Mouse (Mus musculus) adrenal gland, adult 8-10 months (tissue): ENCODE measurements around the gene Ascc1. TPM values are rescaled to one million over a fixed set of nuclear protein-coding genes. Genes with fewer than 3 reads are reported as not detected.

ENCODE experiments used
- DNase-seq: peaks from one replicate; pipeline ENCODE4 v3.0.0; 2022
- total RNA-seq, 4 experiments: library from RNA; stranded (reverse); gene quantifications; 2 replicates each; pipeline ENCODE4 v1.2.4; 2022

Gene Ascc1
- 10 to 100 TPM; 32.6 to 37.8 (median 35.5) TPM for total RNA-seq

DNA sequence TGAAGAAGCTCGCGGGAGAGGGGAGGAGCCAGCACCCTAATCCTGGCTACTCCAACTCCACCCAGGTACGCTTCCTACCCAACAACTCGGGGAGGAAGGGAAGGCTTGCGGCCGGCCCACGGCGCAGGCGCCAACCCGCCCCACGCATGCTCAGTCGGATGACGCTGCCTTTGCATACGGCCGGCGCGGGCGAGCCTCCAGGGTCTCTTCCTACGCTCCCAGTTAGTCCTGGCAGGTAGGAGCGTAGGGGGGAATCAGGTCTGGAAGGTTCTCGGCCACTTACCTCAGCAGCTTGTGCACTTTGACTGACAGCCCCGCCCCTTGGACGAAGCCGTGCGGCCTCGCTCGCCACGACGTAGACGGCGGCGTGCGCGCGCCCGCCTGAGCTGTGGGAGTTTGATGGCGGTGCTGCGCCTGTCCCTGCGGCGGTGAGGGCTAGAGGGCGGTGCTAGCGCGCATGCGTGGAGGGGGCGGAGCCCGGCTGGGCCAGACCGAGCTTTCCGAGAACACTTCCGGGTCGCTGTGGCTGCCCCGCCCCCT, at the start of gene Ascc1, which contains the start of gene Anapc16:
TSS of gene Ascc1 (plus strand) at position 133 of the 540 bp plus-strand sequence.
TSS of gene Anapc16 (minus strand) at position 463 of the 540 bp plus-strand sequence.
- peak; percentile 93 for DNase-seq

DNA sequence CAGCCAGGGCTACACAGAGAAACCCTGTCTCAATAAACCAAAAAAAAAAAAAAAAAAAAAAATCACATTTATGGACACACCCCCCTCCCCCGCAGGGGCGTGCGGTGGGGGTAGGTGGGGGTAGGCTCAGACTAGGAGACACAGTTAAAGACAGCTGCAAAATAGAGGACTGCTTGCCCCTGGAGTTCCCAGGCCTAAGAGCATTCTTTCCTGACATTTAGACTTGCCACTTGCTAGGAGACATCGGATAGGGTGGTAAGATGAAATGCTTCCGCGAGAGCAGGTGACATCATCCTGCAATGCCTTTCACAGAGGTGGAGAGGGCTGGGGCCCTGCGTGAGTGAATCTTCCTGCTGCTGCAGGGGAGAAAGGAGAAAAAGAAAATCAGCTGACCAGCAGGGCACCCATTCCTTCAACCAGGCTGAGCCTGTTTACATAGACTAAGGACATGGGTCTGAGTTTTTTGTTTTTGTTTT, 49.0 kb upstream of the Ascc1 start:
- no peak for DNase-seq

DNA sequence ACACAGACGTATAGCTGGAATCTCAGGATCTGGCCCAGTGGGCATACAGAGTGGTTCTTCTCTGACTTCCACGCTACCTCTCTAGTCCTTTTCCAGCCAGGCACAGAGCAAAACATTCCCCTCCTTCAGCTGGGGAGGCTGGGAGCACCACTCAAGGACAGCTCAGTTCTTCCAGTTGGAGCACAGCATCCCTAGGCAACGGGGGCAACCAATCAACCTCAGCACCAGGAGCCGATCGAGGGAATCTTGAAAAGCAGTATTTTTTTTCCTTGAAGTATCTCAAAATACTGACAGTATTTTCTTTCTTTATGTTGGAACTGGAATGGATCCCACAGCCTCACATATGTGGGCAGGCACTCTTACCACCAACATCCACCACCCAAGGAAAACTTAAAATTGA, 45.9 kb upstream of the Ascc1 start:
- DNase-seq: no peak

DNA sequence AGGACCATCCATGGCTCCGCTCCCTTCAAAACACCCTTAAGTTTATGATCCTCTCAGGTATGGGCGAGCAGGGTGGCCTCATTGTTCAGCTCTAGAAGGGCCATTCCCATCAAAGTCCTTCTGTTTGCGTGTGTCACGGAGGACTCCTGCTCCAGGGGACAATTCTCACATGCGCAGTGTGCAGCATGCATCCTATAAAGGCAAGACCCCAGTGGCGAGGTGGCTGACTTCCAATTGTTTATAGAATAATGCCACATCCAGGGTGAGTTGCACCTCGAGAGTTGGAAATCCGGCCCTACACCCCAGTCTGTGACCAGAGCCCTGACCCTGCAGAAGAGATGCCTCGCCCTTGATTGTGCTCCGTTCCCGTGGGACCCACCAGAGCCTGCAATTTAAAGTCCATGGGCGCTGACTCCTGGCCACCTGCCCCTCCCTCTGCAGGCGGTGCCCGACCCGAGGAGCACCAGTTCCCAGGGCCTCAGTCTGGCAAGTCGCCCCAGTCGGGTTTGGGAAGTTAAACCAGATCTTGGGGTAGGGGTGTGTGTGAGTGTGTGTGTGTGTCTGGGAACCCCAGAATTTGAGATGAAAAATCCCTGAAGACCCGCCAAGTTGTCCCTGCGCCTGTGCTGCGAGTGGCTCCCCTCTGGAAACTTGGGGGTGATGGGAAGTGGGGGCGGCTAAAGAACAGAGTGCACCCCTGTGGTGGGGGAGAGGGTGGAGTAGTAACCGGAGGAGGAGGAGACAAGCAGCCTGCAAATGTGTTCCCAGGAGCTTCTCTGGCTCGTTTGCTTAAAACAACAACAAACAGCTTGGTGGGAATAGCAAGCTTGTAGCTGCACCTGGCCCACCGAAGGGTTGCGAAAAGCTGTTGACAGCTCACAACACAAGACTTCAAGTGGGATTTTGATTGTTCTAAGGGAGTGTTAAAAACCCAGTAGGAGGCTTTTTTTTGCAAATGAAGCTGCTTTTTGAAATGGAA, 45.1 kb upstream of the Ascc1 start:
- DNase-seq: no peak

DNA sequence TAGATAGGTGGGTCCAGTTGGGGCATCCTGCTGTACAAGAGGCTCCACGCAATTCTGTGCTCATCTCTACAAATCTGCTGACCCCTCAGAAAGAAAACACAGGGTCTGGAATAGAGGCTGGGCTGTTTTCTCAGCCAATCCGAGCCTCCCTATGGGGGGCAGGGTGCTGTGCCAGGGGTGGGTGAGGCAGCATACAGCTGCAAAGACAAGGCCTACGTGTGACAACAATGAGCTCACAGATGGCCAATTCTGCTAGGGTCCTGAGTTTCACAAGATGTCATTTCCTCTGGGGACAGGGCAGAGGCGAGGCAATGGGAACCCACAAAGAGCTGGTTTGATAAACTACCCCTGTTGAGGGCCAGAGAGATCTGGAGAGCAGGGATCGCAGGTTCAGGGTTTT, 44.1 kb upstream of the Ascc1 start:
- DNase-seq: no peak

DNA sequence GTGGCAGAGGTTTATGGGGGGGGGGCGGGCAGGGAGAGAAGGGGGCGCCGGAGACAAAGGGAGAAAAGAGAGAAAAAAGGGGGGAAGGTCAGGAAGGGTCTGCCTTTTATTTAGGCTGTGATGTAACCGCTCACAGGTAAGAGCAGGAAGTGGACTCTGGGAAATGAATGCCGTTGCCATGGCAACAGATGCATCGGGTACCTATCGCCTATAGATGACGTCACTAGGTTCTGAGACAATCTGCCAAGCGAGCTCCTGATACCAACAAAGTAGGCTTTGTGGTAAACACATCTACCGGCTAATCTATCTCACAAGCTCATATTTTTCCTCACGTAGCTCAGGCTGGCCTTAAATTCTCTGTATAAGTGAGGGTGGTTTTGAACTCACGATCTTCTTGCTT, 43.1 kb upstream of the Ascc1 start:
- DNase-seq: no peak

DNA sequence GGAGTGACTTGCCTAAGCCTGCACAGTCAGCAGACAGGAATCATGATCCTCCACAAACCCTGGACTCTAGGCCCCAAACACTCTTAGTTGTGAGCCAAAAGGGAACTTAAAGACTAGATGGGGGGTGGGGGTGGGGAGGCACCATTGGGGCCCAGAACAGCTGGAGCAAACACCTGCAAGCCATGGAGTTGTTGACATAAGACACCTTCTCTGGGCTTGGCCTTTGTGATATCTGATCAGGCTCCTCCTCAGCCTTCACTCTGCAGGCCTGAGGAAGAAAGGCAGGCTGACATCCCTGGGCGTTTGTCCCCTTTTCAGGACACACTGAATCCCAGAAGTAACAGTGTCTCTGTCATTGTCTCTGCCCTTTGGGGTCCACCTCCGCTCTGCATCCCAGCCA, 39.0 kb upstream of the Ascc1 start:
- no peak for DNase-seq

DNA sequence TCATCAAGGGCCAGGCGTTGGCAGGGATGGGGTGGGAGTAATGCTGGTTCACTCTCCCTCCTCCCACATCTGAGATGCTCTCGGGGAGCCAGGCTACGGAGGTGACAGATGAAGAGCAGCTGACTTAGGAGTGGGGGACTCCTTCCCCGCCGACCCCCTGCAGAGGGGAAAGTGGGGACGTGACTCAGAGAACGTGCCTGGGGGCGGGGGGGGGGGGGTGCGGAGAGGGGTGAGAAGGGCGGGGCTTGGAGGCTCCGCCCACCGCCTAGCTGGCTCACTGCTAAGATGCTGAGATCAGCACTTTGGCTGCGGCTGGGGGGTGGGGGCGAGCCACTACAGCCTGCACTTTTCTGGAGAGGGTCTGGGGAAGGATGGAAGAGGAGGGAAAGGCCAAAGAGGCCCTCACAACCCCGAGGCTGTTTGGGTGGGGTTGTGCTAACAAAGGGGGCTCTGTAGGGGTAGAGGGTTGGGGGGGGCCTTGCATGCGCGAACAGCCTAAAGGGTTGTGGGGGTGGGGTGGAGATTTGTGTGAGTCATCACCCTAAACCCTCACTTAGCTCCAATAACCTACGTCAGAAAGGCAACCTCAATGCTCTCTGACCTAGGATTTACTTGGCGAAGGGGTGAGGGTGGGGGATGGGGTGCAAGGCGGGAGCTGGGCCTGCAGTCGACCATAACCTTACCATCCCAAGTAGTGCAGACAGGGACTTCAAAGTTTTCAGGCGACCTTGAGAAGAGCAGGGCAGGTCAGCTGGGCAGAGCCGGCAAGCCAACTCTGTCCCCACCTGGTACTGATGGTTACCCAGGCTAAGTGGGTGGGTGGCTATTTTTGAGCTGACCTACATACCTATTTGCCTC, 37.9 kb upstream of the Ascc1 start:
- DNase-seq: no peak

DNA sequence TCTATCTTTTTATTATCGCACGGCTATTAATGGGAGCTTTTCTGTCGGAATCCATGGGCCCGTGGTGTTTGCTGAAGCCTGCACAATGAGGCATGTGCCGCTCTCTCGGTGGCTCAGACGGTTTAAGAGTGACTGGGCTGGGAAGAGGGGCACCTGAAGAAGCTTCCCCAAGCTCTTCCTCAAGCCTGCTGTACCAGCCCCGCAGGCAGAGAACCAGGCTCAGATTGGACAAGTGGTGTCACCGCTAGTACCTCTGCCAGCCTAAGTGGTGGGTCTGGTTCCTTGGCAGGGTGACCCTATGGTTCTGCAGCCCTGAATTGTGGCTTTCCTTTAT, 37.3 kb upstream of the Ascc1 start:
- DNase-seq: no peak

DNA sequence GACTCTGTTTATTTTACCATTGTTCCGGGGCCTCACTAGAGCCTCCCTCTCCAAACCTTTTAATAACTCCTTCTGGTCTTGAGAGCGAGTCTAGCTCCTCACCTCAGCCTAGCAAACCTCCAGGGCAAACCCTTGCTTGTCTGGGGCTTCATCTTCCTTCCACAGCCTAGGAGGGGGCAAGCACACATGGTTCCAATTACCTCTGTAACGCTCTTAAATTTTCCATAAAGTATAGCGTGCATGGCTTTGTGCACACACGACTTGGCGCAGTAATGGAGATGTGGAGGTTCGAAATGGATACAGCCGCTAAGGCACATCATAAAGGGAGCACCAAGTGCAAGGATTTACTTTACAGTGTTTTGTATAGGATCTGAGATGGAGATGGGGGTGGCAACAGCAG, 36.8 kb upstream of the Ascc1 start:
- DNase-seq: no peak

DNA sequence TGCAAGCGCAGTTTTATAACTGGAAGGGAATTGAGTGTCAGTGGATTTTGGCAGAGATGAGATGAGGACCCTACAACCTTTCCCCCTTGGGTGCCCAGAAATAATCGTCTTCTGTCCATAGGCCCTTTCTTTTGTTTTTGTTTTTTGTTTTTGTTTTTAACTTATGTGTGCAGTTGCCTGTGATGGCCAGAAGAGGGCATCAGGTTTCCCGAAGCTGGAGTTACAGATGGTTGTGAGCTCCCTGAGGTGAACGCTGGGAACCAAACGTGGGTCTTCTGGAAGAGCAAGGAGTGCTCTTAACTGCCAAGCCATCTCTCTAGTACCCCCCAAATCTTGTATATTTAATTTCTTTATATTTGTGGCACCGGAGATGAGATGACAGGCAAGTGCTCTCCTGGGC, 35.9 kb upstream of the Ascc1 start:
- no peak for DNase-seq

DNA sequence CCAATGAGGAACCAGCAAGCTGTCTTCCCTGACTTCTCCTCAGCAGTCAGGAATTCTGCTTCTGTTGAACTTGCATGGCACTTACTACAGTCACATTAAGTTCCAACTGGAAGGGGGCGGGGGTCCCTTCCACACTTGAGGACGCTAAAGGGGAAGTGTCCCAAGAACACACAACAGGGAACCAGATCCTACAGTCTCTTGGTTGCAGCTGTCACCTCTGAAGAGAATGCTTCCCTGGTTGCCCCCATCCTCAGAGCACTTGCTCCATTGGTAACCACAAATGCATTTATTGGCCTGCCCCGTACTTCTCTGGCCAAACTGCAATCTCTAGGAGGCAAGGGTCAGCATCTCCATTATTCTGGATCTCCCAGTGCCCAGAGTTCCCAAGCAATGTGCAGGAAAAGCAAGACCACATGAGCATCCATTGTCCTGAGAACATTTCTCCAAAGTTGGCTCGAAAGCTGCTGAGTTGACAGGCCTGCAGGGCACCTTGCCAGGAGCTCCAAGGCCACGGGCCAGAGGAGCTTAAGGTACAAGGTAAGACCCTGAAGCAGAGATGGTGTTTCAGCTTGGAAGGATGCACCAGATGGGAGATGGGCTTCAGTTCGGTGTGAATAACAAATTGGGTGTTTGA, 35.2 kb upstream of the Ascc1 start:
- DNase-seq: no peak

DNA sequence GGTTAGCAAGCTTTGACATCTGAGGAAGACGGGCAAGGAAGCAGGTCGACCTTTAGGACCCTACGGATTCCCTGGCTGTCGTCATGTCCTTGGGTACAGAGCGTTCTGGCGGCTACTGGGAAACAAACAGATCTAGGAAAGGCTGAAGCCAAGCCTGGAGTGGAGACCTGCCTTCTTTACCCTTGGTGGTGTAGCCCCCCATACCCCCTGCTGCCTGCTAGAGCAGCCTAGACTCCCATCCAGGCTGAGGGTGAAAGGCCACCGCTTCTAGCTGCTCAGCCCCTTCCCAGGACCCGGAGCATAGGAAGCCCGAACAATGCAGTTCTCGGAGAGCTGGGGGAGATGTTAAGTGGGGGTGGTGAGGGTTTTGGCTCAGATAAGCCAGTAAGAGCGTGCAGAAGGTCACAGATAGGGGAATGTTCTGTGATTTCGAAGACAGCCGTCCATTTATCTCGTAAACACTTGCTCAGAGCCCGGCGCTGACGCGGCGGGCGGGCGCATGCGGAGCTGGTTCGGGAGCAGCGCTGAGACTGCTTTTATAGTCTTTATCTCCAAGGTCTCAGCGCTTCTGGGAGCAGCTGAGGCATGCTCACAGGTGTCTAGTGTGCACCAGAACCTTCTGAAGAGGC, 32.7 kb upstream of the Ascc1 start:
- peak; percentile 81 for DNase-seq

DNA sequence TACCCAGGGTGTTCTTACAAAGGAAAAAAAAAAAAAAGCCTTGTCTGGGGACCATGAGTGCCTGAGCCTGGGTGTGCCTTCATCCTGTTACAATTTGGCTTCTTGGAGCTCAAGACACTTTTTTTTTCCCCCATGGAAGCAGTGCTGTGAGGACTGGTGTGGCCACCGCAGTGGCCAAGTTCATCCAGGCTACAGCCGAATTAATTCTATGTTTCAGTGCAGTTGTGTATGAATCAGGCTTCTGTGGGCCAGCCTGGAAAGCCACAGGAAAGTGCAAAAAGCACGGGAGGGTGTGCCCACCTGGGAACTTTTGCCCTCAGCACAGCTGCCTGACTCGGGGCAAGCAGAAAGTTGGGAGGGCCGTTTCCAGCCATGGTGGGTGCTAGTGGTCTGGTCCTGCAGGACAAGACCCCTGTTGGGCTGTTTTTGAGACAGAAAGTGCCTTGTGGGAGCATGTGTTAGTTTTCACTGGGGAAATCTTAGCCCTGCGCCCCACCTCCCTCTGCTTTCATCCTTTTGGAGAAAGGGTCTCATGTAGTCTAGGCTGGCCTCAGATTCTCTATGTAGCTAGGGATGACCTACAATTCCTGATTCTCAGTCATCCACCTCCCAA, 32.0 kb upstream of the Ascc1 start:
- no peak for DNase-seq

DNA sequence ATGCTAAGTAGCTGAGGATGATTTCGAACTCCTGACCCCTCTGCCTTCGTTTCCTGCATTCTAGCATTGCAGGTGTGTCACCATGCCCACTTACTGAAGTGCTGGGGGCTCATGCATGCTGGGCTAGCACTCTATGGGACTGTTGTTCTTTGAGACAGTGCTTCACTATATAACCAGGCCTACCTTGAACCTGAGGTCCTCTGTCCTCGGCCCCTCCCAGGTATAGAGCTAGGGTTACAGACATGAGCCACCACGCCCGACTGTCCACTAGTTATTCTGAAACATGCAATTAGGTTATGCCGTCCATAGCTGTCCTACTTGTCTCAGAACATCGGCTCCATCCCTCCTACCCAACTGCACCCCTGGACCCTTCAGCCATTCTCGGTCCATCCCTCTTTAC, 30.8 kb upstream of the Ascc1 start:
- DNase-seq: no peak

DNA sequence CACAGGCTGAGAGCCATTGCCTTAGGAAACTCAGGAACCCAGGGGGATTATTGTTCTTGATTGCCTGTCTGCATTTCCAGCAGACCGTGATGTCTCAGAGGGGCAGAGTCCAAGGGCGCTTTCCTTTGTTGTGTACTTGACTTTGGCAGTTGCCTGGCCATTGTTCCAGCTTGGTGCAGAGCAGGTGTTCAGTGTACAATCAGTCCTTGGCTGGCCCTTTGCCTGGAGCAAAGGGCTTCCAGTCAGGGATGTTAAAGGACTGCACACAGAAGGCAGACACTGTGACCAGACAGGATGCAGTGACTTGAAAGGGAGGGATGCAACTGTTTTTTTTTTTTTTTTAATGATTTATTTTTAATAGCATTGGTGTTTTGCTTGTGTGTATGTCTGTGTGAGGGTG, 30.1 kb upstream of the Ascc1 start:
- DNase-seq: no peak

DNA sequence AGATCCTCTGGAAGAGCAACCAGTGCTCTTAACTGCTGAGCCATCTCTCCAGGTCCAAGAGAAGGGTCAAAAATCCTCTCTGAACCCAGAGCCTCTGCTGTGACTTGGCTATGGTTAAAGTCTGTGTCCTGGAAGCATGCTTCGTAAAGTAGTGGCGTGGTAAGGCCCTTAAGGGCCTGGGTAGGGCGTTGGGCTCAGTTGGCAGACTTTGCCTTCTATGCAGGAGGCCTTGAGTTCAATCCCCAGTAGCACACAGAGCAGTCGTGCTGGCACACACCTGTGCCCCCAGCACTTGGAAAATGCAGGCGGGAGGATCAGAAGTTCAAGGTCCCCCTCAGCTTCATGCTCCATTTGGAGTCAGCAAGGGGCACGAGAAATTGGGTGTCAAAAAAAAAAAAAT, 29.6 kb upstream of the Ascc1 start:
- DNase-seq: no peak

DNA sequence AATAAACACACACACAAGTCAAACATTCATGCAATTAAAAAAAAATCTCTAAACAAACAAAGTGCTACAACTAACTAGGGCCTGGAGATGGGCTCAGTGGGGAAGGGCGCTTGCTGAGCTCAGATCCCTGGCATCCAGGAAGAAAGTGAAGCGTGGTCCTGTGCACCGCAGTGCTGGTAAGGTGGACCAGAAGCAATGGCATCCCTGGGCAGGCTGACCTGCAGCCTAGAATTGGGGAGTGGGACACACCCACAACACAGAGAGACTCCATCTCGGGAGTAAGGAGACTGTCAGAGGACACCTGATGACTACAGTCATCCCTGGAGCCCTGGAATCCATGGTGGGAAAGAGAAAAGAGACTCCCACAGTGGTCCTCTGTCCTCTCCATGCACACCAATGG, 29.2 kb upstream of the Ascc1 start:
- no peak for DNase-seq

DNA sequence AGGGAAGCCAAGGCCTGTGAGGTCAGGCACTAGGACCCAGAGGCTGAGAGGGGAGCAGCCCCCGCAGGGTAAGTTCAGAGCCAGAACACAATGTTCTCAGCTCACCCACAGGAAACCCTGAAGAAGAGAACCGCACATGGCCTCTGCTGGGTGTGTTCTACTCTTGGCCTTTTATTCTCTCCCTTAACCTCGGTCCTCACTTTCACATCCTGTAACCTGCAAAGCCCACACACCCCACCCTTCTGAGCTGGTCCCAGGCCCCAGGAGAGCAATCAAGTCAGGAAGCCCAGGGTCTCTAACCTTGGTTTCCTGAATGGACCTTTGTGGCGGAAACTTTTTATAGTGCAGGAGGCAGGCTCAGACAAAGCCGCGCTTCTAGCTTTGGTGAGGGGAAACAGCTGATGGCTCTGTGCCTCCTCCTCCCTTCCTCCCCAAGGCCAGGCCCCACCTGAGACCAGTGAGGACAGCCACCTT, 28.4 kb upstream of the Ascc1 start:
- DNase-seq: peak; percentile 69

DNA sequence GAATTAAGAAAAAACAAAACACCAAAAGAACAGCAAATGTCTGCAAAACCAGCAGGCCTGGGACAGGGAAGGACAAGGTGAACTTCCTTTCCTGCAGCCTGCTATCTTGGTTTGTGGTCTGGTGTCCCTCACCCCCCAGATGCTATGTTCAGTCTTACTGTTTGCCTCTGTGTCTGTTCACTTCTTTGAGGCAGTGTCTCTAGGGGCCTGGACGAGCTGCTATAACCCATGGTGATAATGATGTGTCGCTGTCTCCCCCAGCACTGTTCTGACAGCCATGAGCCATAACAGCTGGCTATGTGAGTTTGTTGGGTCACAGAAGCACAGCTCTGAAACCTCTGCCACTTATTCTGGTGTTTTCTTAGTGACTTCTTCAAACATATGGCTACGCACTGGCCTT, 27.8 kb upstream of the Ascc1 start:
- no peak for DNase-seq

DNA sequence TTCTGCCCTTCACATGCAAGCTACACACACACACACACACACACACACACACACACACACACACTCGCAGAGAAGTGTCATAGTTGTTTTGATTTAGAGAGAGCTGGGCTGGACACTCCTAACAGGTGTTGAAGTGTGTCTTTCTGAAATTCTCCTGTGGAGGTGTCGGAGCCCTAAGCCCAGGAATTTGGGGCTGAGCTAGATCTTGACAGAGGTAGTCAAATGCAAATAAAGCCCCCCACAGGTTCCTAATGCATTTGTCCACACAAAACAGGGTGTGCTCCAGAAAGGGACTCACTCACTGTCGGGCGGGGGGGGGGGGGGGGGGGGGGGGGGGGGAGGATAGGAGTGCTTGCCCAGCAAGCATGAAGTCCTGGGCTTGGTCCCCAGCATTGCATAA, 25.5 kb upstream of the Ascc1 start:
- DNase-seq: no peak
